Mouse (Mus musculus): Measurements from ENCODE around the gene Dnajc27.

The Dnajc27 gene

DNA sequence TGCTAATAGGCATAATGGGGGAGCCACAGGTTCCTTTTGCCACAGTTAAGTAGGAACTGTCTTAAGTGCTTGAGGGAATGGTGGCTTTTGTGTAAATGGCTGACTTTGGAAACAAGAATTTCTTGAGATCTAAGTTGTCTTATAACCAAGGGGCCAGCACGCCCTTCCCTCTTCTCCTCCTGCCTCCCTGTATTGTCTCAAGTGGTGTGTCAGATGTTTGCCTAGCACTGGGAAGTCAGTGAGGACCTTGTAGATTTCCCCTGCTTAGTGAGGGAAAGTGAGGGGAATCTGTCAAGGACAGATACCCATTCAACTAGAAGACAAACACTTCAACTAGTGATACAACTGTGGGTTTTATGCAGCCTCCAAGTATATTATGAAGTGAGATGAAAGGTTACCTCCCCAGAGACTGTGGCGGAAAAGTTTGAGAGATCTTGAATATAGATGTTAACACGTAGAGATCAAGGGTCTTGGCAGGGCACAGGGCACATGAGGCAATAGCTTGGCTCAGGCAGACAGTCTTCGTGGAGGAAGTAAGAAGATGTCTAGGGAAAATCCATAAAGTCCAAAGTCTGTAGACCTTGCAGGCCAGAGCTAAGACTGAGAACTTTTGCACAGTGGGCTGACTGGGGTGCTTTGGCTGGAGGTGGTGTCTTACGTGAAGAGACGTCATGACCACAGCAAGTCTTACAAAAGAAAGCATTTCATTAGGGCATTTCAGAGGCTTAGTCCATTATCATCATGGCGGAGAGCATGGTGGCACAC lies 76.7 kb downstream of the Dnajc27 start:
- CTCF ChIA-PET = interaction anchor here in 2 of 4 experiments (1.3 to 1.5 kb wide), 2 partner anchors 18 to 30 kb away, joined by 3 read pairs; no protein-coding TSS in a partner anchor

More for the DNA sequence above, 76.7 kb downstream of the Dnajc27 start:
- POLR2A ChIA-PET = interaction anchor here in 1 of 4 experiments (1.0 to 1.4 kb wide), 2 partner anchors 30 to 75 kb away, joined by 3 read pairs; partner anchors contain the start of genes Cenpo and Ptrhd1

Measured in embryonic stem cell, embryonic (primary cell).